Mouse (Mus musculus) T-helper 2 cell (primary cell): ENCODE data around the gene Trim69.

ENCODE experiments used
- in situ Hi-C: fragments of 300-600 bp; cut with MboI, MseI; formaldehyde crosslinking; loops from one replicate; pipeline ENCODE4 v1.15.1; 2025; ENCODE audit warnings: high pct_unique_total_duplicates

The Trim69 gene

GRCm38 (mm10) chr2:122160680-122161079 lies at the start of gene Trim69:
Trim69 (plus strand) TSS chr2:122160700.
- in situ Hi-C loops = no loop called here

GRCm38 (mm10) chr2:122116888-122117287 lies 43.6 kb upstream of the Trim69 start:
- in situ Hi-C loops = loop anchor here (5.0 kb wide), 1 partner anchor 35 kb away; no protein-coding TSS in a partner anchor

- in situ Hi-C loops = loop anchor here (5.0 kb wide), 1 partner anchor 34 kb away; no protein-coding TSS in a partner anchor
Observed at GRCm38 (mm10) chr2:122117961-122118958, 42.2 kb upstream of the Trim69 start, which contains the start of gene Spg11. Spg11 (minus strand) TSS chr2:122118386.

- in situ Hi-C loops = no loop called here
Observed at GRCm38 (mm10) chr2:122125680-122126572, 34.6 kb upstream of the Trim69 start.

GRCm38 (mm10) chr2:122126765-122127347 lies 33.6 kb upstream of the Trim69 start:
- in situ Hi-C loops = no loop called here

GRCm38 (mm10) chr2:122127635-122128034 lies 32.9 kb upstream of the Trim69 start:
- in situ Hi-C loops = no loop called here

- in situ Hi-C loops = no loop called here
Observed at GRCm38 (mm10) chr2:122132078-122132477, 28.4 kb upstream of the Trim69 start.

GRCm38 (mm10) chr2:122132618-122133017 lies 27.9 kb upstream of the Trim69 start:
- in situ Hi-C loops = no loop called here

- in situ Hi-C loops = no loop called here
Observed at GRCm38 (mm10) chr2:122137839-122138465, 22.5 kb upstream of the Trim69 start.

- in situ Hi-C loops = no loop called here
Observed at GRCm38 (mm10) chr2:122140815-122141214, 19.7 kb upstream of the Trim69 start.

GRCm38 (mm10) chr2:122141332-122141967 lies 19.1 kb upstream of the Trim69 start:
- in situ Hi-C loops = no loop called here

GRCm38 (mm10) chr2:122143111-122143510 lies 17.4 kb upstream of the Trim69 start:
- in situ Hi-C loops = no loop called here

- in situ Hi-C loops = no loop called here
Observed at GRCm38 (mm10) chr2:122145756-122146155, 14.7 kb upstream of the Trim69 start.

- in situ Hi-C loops = no loop called here
Observed at GRCm38 (mm10) chr2:122146687-122147086, 13.8 kb upstream of the Trim69 start.

- in situ Hi-C loops = no loop called here
Observed at GRCm38 (mm10) chr2:122147508-122148241, 12.8 kb upstream of the Trim69 start, which contains the start of gene B2m. B2m (plus strand) TSS chr2:122147686.

- in situ Hi-C loops = no loop called here
Observed at GRCm38 (mm10) chr2:122148242-122148917, 12.1 kb upstream of the Trim69 start.

- in situ Hi-C loops = no loop called here
Observed at GRCm38 (mm10) chr2:122149316-122149715, 11.2 kb upstream of the Trim69 start.

GRCm38 (mm10) chr2:122149716-122150115 lies 10.8 kb upstream of the Trim69 start:
- in situ Hi-C loops = loop anchor here (5.0 kb wide), 1 partner anchor 32 kb away; the partner anchor contains the start of gene Spg11

GRCm38 (mm10) chr2:122151221-122151620 lies 9.3 kb upstream of the Trim69 start:
- in situ Hi-C loops = loop anchor here (5.0 kb wide), 1 partner anchor 34 kb away; the partner anchor contains the start of gene Spg11
